In genomic region chr1:136863209-136863608, GRCm38 (mm10) we compare ENCODE assay signal across 13 mouse cellular contexts.
"Had no signal": no experiment of that assay in that cellular context is flagged by ENCODE, and none has a peak within 500 bp of the region (broad histone marks: within the 10 kb centered on the region; RNA-seq: fewer than 3 reads in every experiment).

No protein-coding gene starts in this region.

- H3K27me3 ChIP-seq: limb, embryonic 12.5 days; limb, embryonic 15.5 days had no signal

- DNase-seq: kidney, adult 18-20 months; kidney, adult 9 months; kidney, postnatal 14 days; kidney, postnatal 4 days; left cerebral cortex, postnatal 4 days; liver, postnatal 0 days; midbrain, embryonic 14.5 days; thymus, postnatal 25 days had no signal

- H3K27ac ChIP-seq: limb, embryonic 12.5 days; limb, embryonic 15.5 days; liver, embryonic 14.5 days had no signal

- H3K9ac ChIP-seq: limb, embryonic 12.5 days; limb, embryonic 15.5 days; liver, embryonic 14.5 days; liver, postnatal 0 days had no signal

- H3K9me3 ChIP-seq: limb, embryonic 12.5 days; limb, embryonic 15.5 days had no signal

- ATAC-seq: liver, postnatal 0 days had no signal

- H3K4me2 ChIP-seq: limb, embryonic 12.5 days; limb, embryonic 15.5 days; liver, embryonic 11.5 days; midbrain, embryonic 11.5 days had no signal

- H3K4me3 ChIP-seq: limb, embryonic 12.5 days; limb, embryonic 15.5 days had no signal

- H3K36me3 ChIP-seq: limb, embryonic 12.5 days; limb, embryonic 15.5 days had no signal
